Mouse (Mus musculus) C2C12 (cell line): ENCODE data around the gene Ankle2.

Source experiments
- CEBPB ChIP-seq: IDR thresholded peaks from one replicate; pipeline ENCODE4 v1.6.1; 2011; ENCODE audit warnings: low read depth, mild to moderate bottlenecking, control low read depth, moderate library complexity
- CTCF ChIP-seq: IDR thresholded peaks from one replicate; pipeline ENCODE4 v1.5.1; 2011; ENCODE audit not compliant: control insufficient read depth, insufficient read depth, insufficient read length
- FOSL1 ChIP-seq: IDR thresholded peaks from one replicate; pipeline ENCODE4 v1.8.0; 2011; ENCODE audit warnings: mild to moderate bottlenecking, low read length; ENCODE audit not compliant: poor library complexity, insufficient read depth, severe bottlenecking
- MAX ChIP-seq: IDR thresholded peaks from one replicate; pipeline ENCODE4 v1.6.1; 2011; ENCODE audit warnings: mild to moderate bottlenecking, control low read depth
- MYOD1 ChIP-seq: IDR thresholded peaks from one replicate; pipeline ENCODE4 v1.6.1; 2011; ENCODE audit warnings: low read depth; ENCODE audit not compliant: control insufficient read depth, insufficient read length
- MYOG ChIP-seq: IDR thresholded peaks from one replicate; pipeline ENCODE4 v1.6.1; 2011; ENCODE audit not compliant: control insufficient read depth, insufficient read length; ENCODE audit errors: extremely low read depth
- USF1 ChIP-seq: IDR thresholded peaks from one replicate; pipeline ENCODE4 v1.6.1; 2011; ENCODE audit warnings: low read depth, mild to moderate bottlenecking, control low read depth, moderate library complexity

- TF ChIP-seq USF1 (no peak), MAX (no peak), CTCF (peak; percentile 10), CEBPB (no peak), MYOD1 (no peak), MYOG (no peak), FOSL1 (no peak)
Observed at GRCm38 (mm10) chr5:110204777-110205176, 26.0 kb upstream of the Ankle2 start.
